Mouse (Mus musculus) neural tube, embryonic 12.5 days (tissue): ENCODE measurements around the gene Aldh1a3. TPM values are rescaled to one million over a fixed set of nuclear protein-coding genes. Genes with fewer than 3 reads are reported as not detected.

Source experiments
- ATAC-seq: fragments of 200-750 bp; cut with Nextera tagmentation; 2 replicates; pipeline ENCODE4 v1.8.0; 2017; ENCODE audit warnings: low read depth, mild to moderate bottlenecking, moderate TSS enrichment, moderate library complexity; ENCODE audit not compliant: low FRiP score
- H3K27ac ChIP-seq: fragments of 300-500 bp; sonication (generic); 2 replicates; pipeline ENCODE4 v1.5.1; 2016
- H3K27me3 ChIP-seq: fragments of 300-500 bp; sonication (generic); replicated peaks from 2 replicates; pipeline ENCODE4 v1.6.1; 2016; ENCODE audit warnings: mild to moderate bottlenecking
- H3K36me3 ChIP-seq: fragments of 300-500 bp; sonication (generic); 2 replicates; pipeline ENCODE4 v1.6.1; 2016; ENCODE audit warnings: mild to moderate bottlenecking
- H3K4me1 ChIP-seq: fragments of 300-500 bp; sonication (generic); 2 replicates; pipeline ENCODE4 v1.6.1; 2016
- H3K4me2 ChIP-seq: fragments of 300-500 bp; sonication (generic); replicated peaks from 2 replicates; pipeline ENCODE4 v1.6.1; 2016; ENCODE audit warnings: mild to moderate bottlenecking
- H3K4me3 ChIP-seq: fragments of 300-500 bp; sonication (generic); 2 replicates; pipeline ENCODE4 v1.5.1; 2016
- H3K9ac ChIP-seq: fragments of 300-500 bp; sonication (generic); 2 replicates; pipeline ENCODE4 v1.6.1; 2016; ENCODE audit warnings: mild to moderate bottlenecking
- H3K9me3 ChIP-seq: fragments of 300-500 bp; sonication (generic); 2 replicates; pipeline ENCODE4 v1.6.1; 2016; ENCODE audit warnings: mild to moderate bottlenecking
- WGBS: fragments of 180-500 bp; shearing (Covaris S2); methylation state at CpG from one replicate; pipeline ENCODE4 v1.1.7; 2016; 5-methylcytosine and 5-hydroxymethylcytosine counted together
- polyA plus RNA-seq: library from polyadenylated mRNA; unstranded; fragments of >200 nt; fragmentation: Nextera tagmentation; extraction: Ambion mirVana; gene quantifications from 2 replicates; pipeline ENCODE4 v1.2.1, GENCODE M21; 2016

Gene Aldh1a3
- polyA plus RNA-seq, 1 experiment from 2014 or later = 2.4 TPM

DNA sequence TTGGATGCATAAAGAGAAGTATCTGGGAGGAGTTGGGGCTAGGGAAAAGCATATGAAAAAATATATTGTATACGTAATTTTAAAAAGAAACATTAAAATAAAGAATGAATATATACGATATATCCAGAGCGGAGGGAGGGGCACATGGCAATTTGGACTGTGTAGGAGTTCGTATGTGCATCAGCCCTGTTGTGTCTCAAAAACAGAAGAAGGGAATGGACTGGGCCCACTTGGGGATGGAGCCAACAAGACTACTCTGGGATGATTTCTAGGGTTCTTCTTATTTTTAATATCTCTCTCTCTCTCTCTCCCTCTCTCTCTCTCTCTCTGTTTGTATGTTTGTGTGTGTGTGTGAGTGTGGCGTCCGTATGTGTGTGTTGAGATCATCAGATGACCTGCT lies 40.9 kb downstream of the Aldh1a3 start:
- no peak overlapping the region for H3K27ac ChIP-seq
- H3K4me1 ChIP-seq = peaks cover 6% of the 10 kb centered on the region; the same call in 1 of the 2 replicates
- ATAC-seq = no peak
- H3K4me3 ChIP-seq = no peak overlapping the region
- 0 out of 2 replicates have a peak, but pooled peaks cover 2% of the 10 kb centered on the region for H3K27me3 ChIP-seq
- no peak overlapping the region for H3K9ac ChIP-seq
- no peaks in the 10 kb centered on the region for H3K36me3 ChIP-seq
- no peaks in the 10 kb centered on the region for H3K9me3 ChIP-seq
- 92% methylated on average over 6 of the region's 6 CpGs for WGBS
- H3K4me2 ChIP-seq = no peak overlapping the region

DNA sequence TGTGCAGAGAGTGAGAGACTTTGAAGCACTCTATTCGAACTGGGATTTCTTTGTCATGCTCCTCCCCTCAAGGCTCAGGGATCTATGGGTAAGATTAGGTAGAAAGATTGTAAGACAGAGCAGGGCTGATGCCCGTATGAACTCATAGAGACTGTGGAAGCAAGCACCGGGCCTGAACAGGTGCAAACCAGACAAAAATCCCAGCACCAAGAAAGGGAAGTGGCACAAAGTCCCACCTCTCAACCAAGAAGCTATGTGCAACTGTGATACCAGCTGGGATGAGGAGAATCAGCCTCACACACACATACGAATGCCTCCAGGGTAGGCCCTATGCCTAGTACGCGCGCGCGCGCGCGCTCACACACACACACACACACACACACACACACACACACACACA lies 41.5 kb downstream of the Aldh1a3 start:
- no peak for ATAC-seq
- no peak overlapping the region for H3K4me3 ChIP-seq
- 96% methylated on average over 12 of the region's 12 CpGs for WGBS
- H3K9me3 ChIP-seq = no peaks in the 10 kb centered on the region
- no peaks in the 10 kb centered on the region for H3K36me3 ChIP-seq
- H3K4me1 ChIP-seq = peaks cover 6% of the 10 kb centered on the region; the same call in 1 of the 2 replicates
- H3K9ac ChIP-seq = no peak overlapping the region
- H3K27ac ChIP-seq = no peak overlapping the region
- no peak overlapping the region for H3K4me2 ChIP-seq
- 0 out of 2 replicates have a peak, but pooled peaks cover 2% of the 10 kb centered on the region for H3K27me3 ChIP-seq

DNA sequence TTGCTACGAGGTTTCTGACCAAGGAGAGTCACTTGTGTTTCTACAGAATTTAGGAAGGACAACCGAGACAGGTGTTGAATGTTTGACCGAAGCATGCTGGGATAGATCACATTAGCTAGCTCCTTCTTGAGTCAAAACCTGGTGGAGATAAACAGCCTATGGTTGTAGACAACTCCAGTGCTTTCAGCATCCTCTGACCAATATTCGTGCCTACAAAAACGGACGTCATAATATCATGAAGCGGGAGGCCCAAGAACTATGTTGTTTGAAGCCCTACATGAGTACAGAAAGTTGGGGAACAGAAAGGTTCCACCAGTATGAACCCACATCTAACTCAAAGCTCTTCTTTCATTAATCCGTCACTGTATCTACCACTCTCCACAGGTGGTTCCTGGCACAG lies 42.4 kb downstream of the Aldh1a3 start:
- no peaks in the 10 kb centered on the region for H3K9me3 ChIP-seq
- no peak overlapping the region for H3K4me2 ChIP-seq
- no peaks in the 10 kb centered on the region for H3K36me3 ChIP-seq
- no peak for ATAC-seq
- H3K9ac ChIP-seq = no peak overlapping the region
- 91% methylated on average over 8 of the region's 8 CpGs for WGBS
- H3K4me3 ChIP-seq = no peak overlapping the region
- H3K27ac ChIP-seq = no peak overlapping the region
- 0 out of 2 replicates have a peak, but pooled peaks cover 2% of the 10 kb centered on the region for H3K27me3 ChIP-seq
- peaks cover 6% of the 10 kb centered on the region; the same call in 1 of the 2 replicates for H3K4me1 ChIP-seq

DNA sequence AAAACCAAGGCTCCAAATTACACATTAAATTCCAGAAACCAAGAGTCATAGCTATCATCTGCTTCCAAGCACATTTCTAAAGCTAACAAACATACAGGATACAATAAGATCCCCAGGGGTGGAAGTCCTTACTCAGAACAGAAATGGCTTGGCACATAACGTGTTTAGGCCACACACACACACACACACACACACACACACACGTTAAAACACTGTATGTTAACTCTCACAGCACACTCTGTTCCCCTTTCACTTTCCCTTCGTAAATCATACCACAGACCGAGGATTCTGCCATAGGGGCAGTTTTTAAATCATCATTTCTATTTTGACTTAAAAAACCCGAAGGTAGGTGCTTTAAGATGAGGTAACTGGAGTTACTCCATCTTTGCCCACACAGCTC lies 43.1 kb downstream of the Aldh1a3 start:
- Histone ChIP-seq H3K27me3 (0 out of 2 replicates have a peak, but pooled peaks cover 2% of the 10 kb centered on the region), H3K4me1 (peaks cover 6% of the 10 kb centered on the region; the same call in 1 of the 2 replicates), H3K27ac (no peak overlapping the region), H3K36me3 (no peaks in the 10 kb centered on the region), H3K4me3 (no peak overlapping the region), H3K9me3 (no peaks in the 10 kb centered on the region), H3K9ac (no peak overlapping the region), H3K4me2 (no peak overlapping the region)
- ATAC-seq = no peak
- WGBS = 79% methylated on average over 5 of the region's 5 CpGs

DNA sequence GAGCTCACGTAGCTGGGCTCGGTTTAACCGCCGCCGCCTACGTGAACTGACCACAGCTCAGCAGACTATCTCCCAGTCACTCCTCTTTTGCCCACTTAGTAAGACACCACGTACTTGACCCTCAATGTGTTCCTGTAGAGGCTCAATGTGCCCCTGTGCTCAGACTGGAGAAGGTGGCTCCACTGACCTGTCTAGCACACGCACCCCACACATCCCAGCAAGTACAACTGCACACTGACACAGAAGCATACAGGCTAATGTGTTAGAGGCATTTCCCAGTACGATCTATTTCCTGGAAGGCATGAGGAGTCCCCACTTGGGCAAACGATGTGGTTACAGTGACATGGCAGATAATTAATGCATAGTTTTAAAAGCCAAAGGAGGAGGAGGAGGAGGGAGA lies 50.8 kb downstream of the Aldh1a3 start:
- no peak overlapping the region for H3K27ac ChIP-seq
- H3K4me2 ChIP-seq = no peak overlapping the region
- no peak for ATAC-seq
- H3K4me3 ChIP-seq = no peak overlapping the region
- no peaks in the 10 kb centered on the region for H3K36me3 ChIP-seq
- no peaks in the 10 kb centered on the region for H3K27me3 ChIP-seq
- H3K9ac ChIP-seq = no peak overlapping the region
- no peaks in the 10 kb centered on the region for H3K4me1 ChIP-seq
- 85% methylated on average over 10 of the region's 10 CpGs for WGBS
- no peaks in the 10 kb centered on the region for H3K9me3 ChIP-seq

DNA sequence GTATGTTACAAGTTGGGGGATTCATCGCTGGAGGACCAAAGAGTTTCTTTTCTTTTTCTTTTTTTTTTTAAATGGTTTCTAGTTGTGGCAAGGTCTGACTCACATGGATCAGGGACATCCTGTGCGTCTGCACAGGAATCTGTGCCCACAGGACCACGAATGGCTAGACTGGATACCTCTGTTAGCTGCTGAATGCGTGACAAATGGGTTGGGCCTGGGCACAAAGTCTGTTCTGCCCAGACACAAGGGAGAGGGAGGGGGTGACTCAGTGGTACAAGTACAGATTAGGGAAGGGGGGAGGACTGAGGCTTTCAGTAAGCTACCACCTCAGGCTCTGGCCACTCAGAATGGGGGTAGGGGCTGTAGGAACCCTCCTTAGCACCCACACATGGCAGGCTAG lies 51.6 kb downstream of the Aldh1a3 start:
- H3K4me1 ChIP-seq = no peaks in the 10 kb centered on the region
- no peak overlapping the region for H3K9ac ChIP-seq
- no peak for ATAC-seq
- H3K27me3 ChIP-seq = no peaks in the 10 kb centered on the region
- no peak overlapping the region for H3K27ac ChIP-seq
- no peak overlapping the region for H3K4me2 ChIP-seq
- H3K4me3 ChIP-seq = no peak overlapping the region
- WGBS = 81% methylated on average over 4 of the region's 4 CpGs
- H3K9me3 ChIP-seq = no peaks in the 10 kb centered on the region
- H3K36me3 ChIP-seq = no peaks in the 10 kb centered on the region

DNA sequence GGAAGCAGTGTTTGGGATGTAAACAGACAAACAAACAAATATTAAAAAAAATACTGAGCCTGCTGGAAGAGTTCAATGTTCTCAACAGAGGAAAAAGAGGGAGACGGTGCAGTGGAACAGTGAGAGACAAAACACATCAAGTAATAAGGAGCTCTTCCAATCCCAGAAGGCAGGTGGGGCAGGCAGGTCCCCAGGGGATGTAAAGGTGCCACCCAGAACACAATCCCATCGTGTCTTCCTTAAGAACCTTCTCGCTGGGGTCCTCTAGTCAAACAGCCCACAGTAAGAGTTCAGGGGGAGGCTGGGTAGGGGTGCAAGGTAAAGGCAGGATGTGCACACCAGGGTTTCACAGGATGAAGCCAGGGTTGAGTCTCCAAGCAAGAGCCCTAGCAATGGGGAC lies 53.9 kb downstream of the Aldh1a3 start:
- 94% methylated on average over 3 of the region's 3 CpGs for WGBS
- Histone ChIP-seq H3K27me3 (no peaks in the 10 kb centered on the region), H3K4me1 (no peaks in the 10 kb centered on the region), H3K9ac (no peak overlapping the region), H3K36me3 (no peaks in the 10 kb centered on the region), H3K4me2 (no peak overlapping the region), H3K4me3 (no peak overlapping the region), H3K27ac (no peak overlapping the region), H3K9me3 (no peaks in the 10 kb centered on the region)
- no peak for ATAC-seq

DNA sequence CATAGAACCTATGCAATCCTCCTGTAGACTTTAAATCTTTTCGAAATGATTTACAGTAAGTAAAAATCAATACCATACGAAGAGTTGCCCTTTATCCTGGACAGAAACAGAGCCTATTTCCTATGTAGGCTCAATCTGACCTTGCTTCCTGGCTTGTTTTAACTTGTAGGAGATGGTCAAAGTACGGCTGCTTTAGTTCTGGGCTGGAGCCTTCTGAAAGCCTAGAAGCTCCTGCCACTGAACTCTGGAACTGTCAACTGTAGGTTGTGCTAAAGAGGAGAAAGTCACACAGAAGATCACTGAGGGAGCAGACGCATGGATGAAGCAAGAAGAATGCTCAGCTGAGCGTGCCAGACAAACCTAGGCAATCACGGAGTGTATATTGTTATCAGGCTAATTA lies 56.3 kb downstream of the Aldh1a3 start:
- Histone ChIP-seq H3K27me3 (no peaks in the 10 kb centered on the region), H3K4me2 (no peak overlapping the region), H3K36me3 (no peaks in the 10 kb centered on the region), H3K9me3 (no peaks in the 10 kb centered on the region), H3K4me3 (no peak overlapping the region), H3K9ac (no peak overlapping the region), H3K4me1 (no peaks in the 10 kb centered on the region), H3K27ac (no peak overlapping the region)
- WGBS = 89% methylated on average over 6 of the region's 6 CpGs
- no peak for ATAC-seq

DNA sequence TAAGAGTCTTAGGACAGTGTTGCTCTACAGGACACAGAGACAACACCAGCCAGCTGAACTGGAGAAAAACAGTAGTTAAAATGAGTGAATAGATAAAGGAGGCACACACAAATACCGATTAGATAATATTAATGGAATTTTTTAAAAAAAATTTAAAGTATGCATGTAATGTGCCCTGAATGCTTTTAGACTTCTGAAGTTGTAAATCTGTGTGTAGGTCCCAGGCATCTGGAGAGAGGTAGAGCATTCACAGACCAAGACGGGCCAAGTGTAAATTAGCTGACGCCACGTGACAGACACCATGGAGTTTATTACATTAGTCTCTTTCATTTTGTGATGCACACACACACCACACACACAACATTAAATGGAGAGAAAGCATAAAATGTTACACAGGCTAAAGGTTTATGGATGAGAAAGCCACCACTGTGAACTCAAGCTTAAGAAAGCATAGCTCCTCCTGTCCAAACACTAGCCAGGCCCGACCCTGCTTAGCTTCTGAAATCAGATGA lies 57.3 kb downstream of the Aldh1a3 start:
- WGBS = 72% methylated on average over 5 of the region's 5 CpGs
- ATAC-seq = no peak
- no peak overlapping the region for H3K27ac ChIP-seq

DNA sequence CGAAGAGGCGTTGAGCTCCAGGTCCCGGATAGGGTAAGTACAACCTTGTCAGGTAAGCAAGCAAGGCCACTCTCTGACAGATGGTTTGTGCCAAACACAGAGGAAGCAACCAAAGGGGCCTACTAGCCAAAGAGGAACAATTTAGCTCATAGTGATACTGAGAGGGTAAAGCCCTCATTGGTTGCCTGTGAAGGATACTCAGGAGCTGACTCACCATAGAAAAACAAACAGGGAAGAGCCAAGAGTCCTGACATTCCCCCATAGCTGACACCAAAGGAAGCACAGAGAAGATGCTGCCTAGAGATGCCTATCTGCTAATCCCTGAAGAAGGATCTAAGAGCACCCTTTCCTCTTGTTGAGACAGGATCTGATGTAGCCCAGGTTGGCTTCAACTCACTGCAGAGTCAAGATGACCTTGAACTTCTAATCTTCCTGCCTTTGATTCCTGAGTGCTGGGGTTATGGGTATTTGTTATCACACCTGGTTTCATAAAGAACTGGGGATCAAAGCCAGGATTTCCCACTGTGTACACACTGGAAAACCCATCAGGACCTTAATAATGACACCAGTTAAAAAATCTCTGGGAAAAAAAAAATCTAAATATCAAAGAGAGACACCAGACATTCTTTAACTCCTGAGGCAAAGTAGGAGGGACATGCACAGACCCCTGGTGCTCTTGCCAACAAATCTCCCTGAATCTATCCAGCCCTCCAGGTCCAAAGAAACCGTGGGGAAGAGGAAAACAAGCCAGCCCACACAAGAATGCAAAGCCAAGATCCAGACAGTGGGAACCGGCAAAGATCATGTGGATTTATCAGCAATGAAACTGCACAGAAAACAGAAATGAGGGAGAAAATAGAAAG lies 58.0 kb downstream of the Aldh1a3 start:
- Histone ChIP-seq H3K27me3 (no peaks in the 10 kb centered on the region), H3K36me3 (no peaks in the 10 kb centered on the region), H3K4me2 (no peak overlapping the region), H3K4me1 (no peaks in the 10 kb centered on the region), H3K9me3 (no peaks in the 10 kb centered on the region), H3K27ac (no peak overlapping the region), H3K9ac (no peak overlapping the region), H3K4me3 (no peak overlapping the region)
- no peak for ATAC-seq
- 78% methylated on average over 5 of the region's 5 CpGs for WGBS

More for the DNA sequence above, 57.3 kb downstream of the Aldh1a3 start:
- no peak overlapping the region for H3K9ac ChIP-seq
- no peaks in the 10 kb centered on the region for H3K9me3 ChIP-seq
- no peaks in the 10 kb centered on the region for H3K36me3 ChIP-seq
- no peaks in the 10 kb centered on the region for H3K4me1 ChIP-seq
- H3K4me2 ChIP-seq = no peak overlapping the region
- no peaks in the 10 kb centered on the region for H3K27me3 ChIP-seq
- H3K4me3 ChIP-seq = no peak overlapping the region

DNA sequence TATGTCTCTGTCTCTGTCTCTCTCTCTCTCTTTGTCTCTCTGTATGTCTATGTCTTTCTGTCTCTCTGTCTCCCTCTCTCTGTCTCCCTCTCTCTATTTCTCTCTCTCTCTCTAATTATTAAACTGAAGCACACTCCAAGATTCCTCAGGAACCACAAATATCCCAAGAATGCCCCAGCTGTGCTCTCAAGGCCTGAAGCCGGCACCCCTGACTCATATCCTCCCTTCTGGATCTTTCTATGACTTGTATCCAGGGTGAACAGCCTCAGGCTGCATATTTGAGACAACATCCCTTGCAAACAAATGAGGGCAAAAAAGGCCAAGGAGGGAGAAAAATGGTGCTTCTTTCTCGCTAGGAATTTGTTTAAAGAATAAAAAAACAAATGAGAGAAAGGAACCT lies 61.4 kb downstream of the Aldh1a3 start, which contains the start of gene Gm10974:
Gm10974 (plus strand) TSS at position 2 of the 400 bp plus-strand sequence.
- no peaks in the 10 kb centered on the region for H3K27me3 ChIP-seq
- H3K9me3 ChIP-seq = 0 out of 2 replicates have a peak, but pooled peaks cover 5% of the 10 kb centered on the region
- 77% methylated on average over 2 of the region's 2 CpGs for WGBS
- H3K9ac ChIP-seq = no peak within 1 kb of the TSS
- no peak for ATAC-seq
- no peak within 1 kb of the TSS for H3K4me2 ChIP-seq
- no peak within 1 kb of the TSS for H3K27ac ChIP-seq
- no peak within 1 kb of the TSS for H3K4me3 ChIP-seq
- no peaks in the 10 kb centered on the region for H3K36me3 ChIP-seq
- no peaks in the 10 kb centered on the region for H3K4me1 ChIP-seq

DNA sequence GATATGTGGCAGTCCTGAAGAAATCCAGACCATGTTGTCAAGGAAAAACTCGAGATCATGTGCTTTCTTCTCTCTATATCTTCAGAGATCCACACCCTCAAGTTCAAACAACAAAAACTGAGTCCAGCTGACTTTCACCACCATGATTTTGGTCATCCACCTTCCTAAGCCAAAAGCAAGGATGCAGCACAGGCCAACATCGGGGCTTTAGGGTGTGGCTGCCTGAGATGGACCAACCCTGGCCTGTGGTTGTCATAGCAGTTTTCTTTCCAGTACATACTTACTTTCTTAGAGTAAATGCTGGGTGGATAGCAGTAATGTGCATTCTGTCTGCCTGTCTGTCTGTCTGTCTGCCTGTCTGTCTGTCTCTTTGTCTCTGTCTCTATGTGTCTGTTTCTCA lies 61.9 kb downstream of the Aldh1a3 start:
- Histone ChIP-seq H3K27ac (no peak overlapping the region), H3K4me3 (no peak overlapping the region), H3K9me3 (0 out of 2 replicates have a peak, but pooled peaks cover 5% of the 10 kb centered on the region), H3K4me2 (no peak overlapping the region), H3K27me3 (no peaks in the 10 kb centered on the region), H3K36me3 (no peaks in the 10 kb centered on the region), H3K9ac (no peak overlapping the region), H3K4me1 (no peaks in the 10 kb centered on the region)
- WGBS = 81% methylated on average over 2 of the region's 2 CpGs
- no peak for ATAC-seq
